Mouse (Mus musculus): ENCODE measurements around the gene Msi2.

- TF ChIP-seq POLR2A (IDR thresholded peaks at IDR 0.05; ENCODE audit: control insufficient read depth, low read depth, low read length) (no peak), CTCF (IDR thresholded peaks at IDR 0.05; ENCODE audit: control insufficient read depth, insufficient read depth, insufficient replicate concordance, low read depth, low read length) (no peak)
Observed at GRCm38 (mm10) chr11:88502566-88502965, 215.7 kb downstream of the Msi2 start.
